Mouse (Mus musculus): ENCODE data around the gene Zbtb16. TPM values are rescaled to one million over a fixed set of nuclear protein-coding genes. Genes with fewer than 3 reads are reported as not detected.
A peak's percentile ranks its signal among the peaks of the same experiment; 100 is the strongest.

Zbtb16 gene
- polyA plus RNA-seq, 1 experiment from 2014 or later, result 0.77 TPM

DNA sequence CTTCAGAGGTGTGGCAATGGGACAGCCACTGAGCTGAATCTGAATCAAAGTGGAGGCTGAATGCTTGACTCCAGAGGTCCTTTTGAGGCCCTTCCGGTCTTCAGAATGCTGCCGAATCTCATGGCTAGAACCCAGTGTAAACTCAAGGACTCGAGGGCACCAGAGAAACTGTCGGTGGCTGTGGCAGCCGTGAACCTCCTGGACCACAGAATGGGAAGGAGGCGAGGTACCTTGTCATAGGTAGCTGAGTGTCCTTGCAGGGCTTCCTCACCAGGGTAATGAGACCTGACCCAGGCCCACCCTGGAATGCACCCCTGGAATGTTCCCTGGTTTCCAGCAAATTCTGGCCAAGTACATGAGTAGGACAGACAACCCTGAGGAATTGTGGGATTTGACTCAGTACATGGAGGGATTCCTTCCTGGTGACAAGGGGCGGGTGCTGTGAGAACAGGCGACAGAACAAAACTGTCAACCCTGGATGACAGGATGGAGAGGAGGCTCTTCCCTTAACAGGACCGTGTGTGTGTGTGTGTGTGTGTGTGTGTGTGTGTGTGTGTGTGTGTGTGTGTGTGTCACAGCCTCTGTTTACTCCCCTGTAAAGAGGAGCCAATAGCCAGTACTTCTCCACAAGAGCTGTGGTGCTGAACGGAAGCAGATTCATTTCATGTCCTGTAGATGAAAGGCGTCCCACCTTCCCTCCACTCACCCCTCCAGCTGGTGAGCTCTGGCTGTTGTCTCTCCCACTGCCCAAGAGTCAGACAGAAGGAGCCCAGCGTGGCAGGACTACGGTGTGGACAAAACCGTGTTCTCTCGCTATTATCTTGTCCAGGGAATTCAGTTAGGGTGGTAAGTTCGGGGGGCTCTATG lies 189.0 kb downstream of the Zbtb16 start:
- Histone ChIP-seq H3K4me2 (no peak overlapping the region), H3K27ac (no peak overlapping the region), H3K36me3 (no peaks in the 10 kb centered on the region), H3K4me1 (replicated peaks) (peaks cover 25% of the 10 kb centered on the region), H3K27me3 (peaks cover 16% of the 10 kb centered on the region), H3K4me3 (replicated peaks) (no peak overlapping the region), H3K9me3 (replicated peaks) (peaks cover 7% of the 10 kb centered on the region), H3K9ac (no peak overlapping the region)
- ATAC-seq (ENCODE audit: low read depth) (no peak), DNase-seq (no peak)
- 65% methylated on average over 16 of the region's 16 CpGs for WGBS (ENCODE audit: insufficient replicate concordance)

DNA sequence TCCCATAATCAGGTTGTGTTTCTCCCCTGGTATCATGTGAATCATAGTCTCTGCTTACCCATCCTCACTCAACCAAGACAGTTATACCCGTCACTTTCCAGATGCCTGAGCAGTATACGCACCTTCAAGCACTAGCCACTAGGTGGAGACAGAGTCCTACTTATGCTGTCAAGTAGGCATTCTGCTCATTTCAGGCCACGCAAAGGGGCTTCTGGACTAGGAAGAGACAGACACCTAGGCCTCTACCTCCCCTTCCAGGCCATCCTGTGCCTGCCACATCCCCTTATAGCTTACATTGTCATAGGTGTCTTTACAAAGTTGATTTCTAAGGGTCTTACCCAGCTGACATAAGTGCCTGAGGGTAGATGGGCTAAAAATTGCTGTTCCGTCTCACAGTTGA lies 189.8 kb downstream of the Zbtb16 start:
- no peak overlapping the region for H3K4me3 ChIP-seq (replicated peaks)
- 23% methylated on average over 4 of the region's 4 CpGs for WGBS (ENCODE audit: insufficient replicate concordance)
- peak; percentile 40 for DNase-seq
- peaks cover 16% of the 10 kb centered on the region for H3K27me3 ChIP-seq
- no peak overlapping the region for H3K9ac ChIP-seq
- no peak for ATAC-seq (ENCODE audit: low read depth)
- peaks cover 25% of the 10 kb centered on the region for H3K4me1 ChIP-seq (replicated peaks)
- peaks cover 7% of the 10 kb centered on the region for H3K9me3 ChIP-seq (replicated peaks)
- H3K4me2 ChIP-seq, result no peak overlapping the region
- H3K36me3 ChIP-seq, result no peaks in the 10 kb centered on the region
- H3K27ac ChIP-seq, result no peak overlapping the region

DNA sequence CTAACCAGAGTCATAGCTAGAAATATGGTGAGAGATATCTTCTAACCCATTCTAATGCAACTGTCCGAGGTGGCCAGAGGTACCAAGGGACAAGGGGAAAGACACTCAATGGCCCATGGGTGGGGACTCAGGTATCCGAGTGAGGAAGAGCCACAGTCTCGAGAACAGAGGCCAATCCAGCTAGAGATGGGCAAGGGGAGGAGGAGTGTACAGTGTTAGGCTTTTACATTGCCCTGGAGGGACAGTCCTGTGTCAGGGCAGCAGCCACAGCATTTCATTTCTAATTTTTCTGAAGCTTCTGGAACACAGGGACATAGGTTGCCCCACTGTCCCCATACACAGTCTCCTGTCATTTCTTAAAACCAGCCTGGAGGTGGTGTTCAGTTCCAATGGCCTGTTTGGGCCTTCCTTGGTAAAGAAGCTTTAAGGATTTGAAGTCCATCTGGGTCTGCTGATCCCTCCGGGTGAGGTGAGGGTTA lies 190.3 kb downstream of the Zbtb16 start:
- H3K4me2 ChIP-seq, result no peak overlapping the region
- H3K9me3 ChIP-seq (replicated peaks), result peaks cover 7% of the 10 kb centered on the region
- no peak for ATAC-seq (ENCODE audit: low read depth)
- peaks cover 25% of the 10 kb centered on the region for H3K4me1 ChIP-seq (replicated peaks)
- WGBS (ENCODE audit: insufficient replicate concordance), result 45% methylated on average over 4 of the region's 4 CpGs
- no peak overlapping the region for H3K9ac ChIP-seq
- no peak overlapping the region for H3K4me3 ChIP-seq (replicated peaks)
- no peaks in the 10 kb centered on the region for H3K36me3 ChIP-seq
- no peak overlapping the region for H3K27ac ChIP-seq
- no peak for DNase-seq
- H3K27me3 ChIP-seq, result peaks cover 16% of the 10 kb centered on the region

DNA sequence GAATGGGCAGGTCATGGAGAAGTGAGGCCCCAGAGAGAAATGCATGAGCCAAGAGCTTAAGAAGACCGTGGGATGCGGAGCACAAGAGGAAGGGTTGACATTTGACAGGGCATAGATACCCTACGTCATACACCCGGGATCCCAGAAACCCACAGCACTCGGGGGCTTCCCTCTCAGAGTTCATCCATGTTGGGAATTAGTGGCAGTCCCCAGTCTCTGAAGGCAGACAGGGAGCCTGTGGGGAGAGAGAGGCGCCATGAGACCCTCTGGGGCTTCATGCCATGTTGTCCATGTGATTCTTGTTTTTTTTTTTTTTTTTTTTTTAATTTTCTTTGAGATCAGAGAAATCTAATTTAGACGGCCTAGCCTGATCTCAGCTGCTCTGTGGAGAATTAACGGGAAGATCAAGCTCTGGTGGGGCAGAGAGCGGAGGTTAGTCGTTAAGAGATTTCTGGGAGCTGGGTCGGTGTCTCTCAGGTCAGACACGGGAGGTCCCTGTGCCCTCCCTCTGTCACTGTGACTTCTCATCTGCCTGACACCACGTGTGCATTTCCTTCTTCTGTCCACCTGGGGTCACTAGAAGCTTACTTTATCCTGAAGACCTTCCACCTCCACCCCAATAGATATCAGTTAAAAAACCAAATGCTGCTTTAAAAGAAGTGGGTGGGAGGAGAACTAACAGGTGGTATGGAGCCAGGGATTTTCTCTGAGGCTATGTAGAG lies 190.9 kb downstream of the Zbtb16 start:
- no peak overlapping the region for H3K4me3 ChIP-seq (replicated peaks)
- no peak overlapping the region for H3K9ac ChIP-seq
- peaks cover 7% of the 10 kb centered on the region for H3K9me3 ChIP-seq (replicated peaks)
- WGBS (ENCODE audit: insufficient replicate concordance), result 39% methylated on average over 13 of the region's 13 CpGs
- no peak overlapping the region for H3K27ac ChIP-seq
- H3K4me1 ChIP-seq (replicated peaks), result peaks cover 20% of the 10 kb centered on the region
- no peaks in the 10 kb centered on the region for H3K36me3 ChIP-seq
- peaks cover 16% of the 10 kb centered on the region for H3K27me3 ChIP-seq
- no peak overlapping the region for H3K4me2 ChIP-seq
- no peak for ATAC-seq (ENCODE audit: low read depth)
- DNase-seq, result no peak

DNA sequence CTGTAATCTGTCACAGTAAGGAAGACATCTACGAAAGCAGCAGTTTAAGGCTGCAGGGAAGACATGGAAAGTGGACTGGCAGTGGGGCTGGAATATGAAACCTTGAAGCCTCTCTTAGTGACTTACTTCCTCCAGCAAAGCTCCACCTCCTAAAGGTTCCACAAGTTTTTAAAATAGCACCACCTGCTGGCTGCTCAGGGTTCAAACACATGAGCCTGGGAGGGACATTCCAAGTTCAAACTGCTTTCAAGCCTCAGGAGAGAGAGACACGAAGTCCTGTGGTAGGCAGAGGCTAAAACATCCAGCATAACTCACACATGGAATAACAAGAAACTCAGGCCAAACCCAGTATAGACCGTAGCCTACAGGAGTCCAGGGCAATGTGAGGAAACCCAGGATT lies 191.6 kb downstream of the Zbtb16 start:
- Histone ChIP-seq H3K36me3 (no peaks in the 10 kb centered on the region), H3K4me3 (replicated peaks) (no peak overlapping the region)

DNA sequence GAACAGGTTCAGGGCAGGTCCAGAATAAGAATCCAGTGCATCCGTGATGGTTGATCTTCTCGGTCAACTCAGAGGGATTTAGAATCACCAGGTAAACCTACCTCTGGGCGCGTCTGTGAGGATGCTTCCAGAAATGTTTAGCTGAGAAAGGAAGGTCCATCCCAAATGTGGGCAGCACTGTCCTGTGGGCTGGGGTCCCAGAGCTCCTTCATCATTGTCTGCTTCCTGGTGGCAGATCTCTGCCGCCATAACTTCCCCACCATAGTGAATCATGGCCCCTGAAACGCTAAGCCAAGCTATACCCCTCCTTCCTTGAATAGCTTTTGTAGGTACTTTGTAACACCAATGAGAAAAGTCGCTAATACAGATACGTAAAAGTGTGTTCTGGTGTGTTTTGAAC lies 194.4 kb downstream of the Zbtb16 start:
- H3K4me2 ChIP-seq, result no peak overlapping the region
- H3K9ac ChIP-seq, result no peak overlapping the region
- H3K4me3 ChIP-seq (replicated peaks), result no peak overlapping the region
- DNase-seq (no peak), ATAC-seq (ENCODE audit: low read depth) (no peak)
- H3K36me3 ChIP-seq, result no peaks in the 10 kb centered on the region
- no peak overlapping the region for H3K27ac ChIP-seq
- 73% methylated on average over 8 of the region's 8 CpGs for WGBS (ENCODE audit: insufficient replicate concordance)
- H3K9me3 ChIP-seq (replicated peaks), result peaks cover 7% of the 10 kb centered on the region
- peaks cover 13% of the 10 kb centered on the region; the same call in 1 of the 2 replicates for H3K27me3 ChIP-seq
- H3K4me1 ChIP-seq (replicated peaks), result no peaks in the 10 kb centered on the region

More for the DNA sequence above, 191.6 kb downstream of the Zbtb16 start:
- Histone ChIP-seq H3K27me3 (peaks cover 18% of the 10 kb centered on the region), H3K4me1 (replicated peaks) (peaks cover 13% of the 10 kb centered on the region), H3K4me2 (no peak overlapping the region), H3K27ac (no peak overlapping the region), H3K9me3 (replicated peaks) (peaks cover 7% of the 10 kb centered on the region), H3K9ac (no peak overlapping the region)
- DNase-seq, result no peak
- no peak for ATAC-seq (ENCODE audit: low read depth)
- 67% methylated on average over 3 of the region's 3 CpGs for WGBS (ENCODE audit: insufficient replicate concordance)

DNA sequence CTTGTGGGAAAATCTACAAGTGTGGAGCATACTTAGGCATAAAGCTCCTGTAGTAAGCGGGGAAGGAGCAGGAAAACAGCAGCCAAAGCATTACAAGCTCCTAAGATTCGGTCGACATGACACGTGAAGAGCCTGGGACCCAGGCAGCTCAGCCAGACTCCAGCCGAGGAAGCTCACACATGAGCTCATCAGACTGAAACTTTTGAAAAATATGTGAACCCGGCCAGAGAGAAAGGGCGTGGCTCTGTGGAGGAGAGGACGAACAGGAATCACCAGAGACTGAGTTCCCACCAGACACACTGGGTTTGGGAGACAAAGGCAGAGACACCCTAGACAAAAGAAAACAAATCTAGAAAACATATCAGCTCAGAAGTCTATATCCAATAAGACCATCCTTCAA lies 195.1 kb downstream of the Zbtb16 start:
- DNase-seq (no peak), ATAC-seq (ENCODE audit: low read depth) (no peak)
- Histone ChIP-seq H3K4me1 (replicated peaks) (no peaks in the 10 kb centered on the region), H3K9me3 (replicated peaks) (peaks cover 7% of the 10 kb centered on the region), H3K36me3 (no peaks in the 10 kb centered on the region), H3K9ac (no peak overlapping the region), H3K4me3 (replicated peaks) (no peak overlapping the region), H3K27ac (no peak overlapping the region), H3K27me3 (peaks cover 19% of the 10 kb centered on the region; the same call in 1 of the 2 replicates), H3K4me2 (no peak overlapping the region)
- 68% methylated on average over 8 of the region's 8 CpGs for WGBS (ENCODE audit: insufficient replicate concordance)

DNA sequence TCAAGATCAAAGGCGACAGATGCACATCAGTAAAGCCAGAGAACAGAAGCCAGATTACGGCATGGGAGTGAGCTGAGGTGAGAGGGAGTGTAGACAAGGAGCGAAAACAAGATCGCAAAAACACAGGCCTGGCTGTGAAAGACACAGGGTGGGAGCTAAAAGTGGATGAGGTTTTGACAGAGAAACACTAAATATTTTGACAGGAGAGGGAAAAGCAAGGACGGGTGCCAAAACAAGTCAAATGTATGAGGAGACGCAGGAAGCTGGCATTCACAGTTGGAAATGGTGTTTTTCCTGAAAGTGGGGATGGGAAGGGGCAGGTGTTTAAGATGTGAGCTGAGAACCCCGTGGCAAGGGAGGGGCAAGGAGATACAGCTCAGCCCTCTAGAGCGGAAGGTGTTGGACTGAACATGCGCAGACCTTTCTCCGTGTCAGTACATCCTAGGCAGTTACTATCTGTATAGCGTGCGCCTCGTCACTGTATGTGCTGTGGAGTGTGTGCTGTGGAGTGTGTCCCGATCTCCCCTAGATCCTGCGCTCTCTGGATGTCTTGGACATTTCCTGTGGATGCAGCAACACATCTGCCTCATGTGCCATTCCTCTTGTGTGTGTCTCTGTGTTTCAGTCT lies 197.7 kb downstream of the Zbtb16 start:
- no peak overlapping the region for H3K4me2 ChIP-seq
- no peak overlapping the region for H3K27ac ChIP-seq
- H3K9me3 ChIP-seq (replicated peaks), result no peaks in the 10 kb centered on the region
- 55% methylated on average over 15 of the region's 15 CpGs for WGBS (ENCODE audit: insufficient replicate concordance)
- ATAC-seq (ENCODE audit: low read depth), result no peak
- H3K36me3 ChIP-seq, result no peaks in the 10 kb centered on the region
- no peak overlapping the region for H3K9ac ChIP-seq
- no peaks in the 10 kb centered on the region for H3K4me1 ChIP-seq (replicated peaks)
- no peak for DNase-seq
- H3K4me3 ChIP-seq (replicated peaks), result no peak overlapping the region
- peaks cover 24% of the 10 kb centered on the region; the same call in 1 of the 2 replicates for H3K27me3 ChIP-seq

DNA sequence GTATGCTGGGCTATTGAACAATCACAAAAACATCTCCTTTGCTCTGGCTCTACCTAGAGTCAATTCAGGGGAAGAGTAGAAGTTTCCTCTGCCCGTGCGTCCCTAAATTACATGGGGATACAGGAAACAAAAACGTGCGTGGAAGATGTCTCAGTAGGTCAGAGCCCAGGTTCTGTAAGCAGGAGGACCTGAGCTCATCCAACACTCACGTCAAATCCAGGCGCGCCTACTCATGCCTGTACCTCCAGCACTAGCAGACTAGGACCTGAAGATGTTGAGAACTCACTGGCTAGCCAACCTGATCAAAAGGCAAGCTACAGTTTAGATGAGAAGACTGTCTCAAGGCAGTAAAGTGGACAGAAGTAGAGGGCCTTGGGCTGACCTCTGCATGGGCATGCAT lies 198.9 kb downstream of the Zbtb16 start:
- Histone ChIP-seq H3K36me3 (no peaks in the 10 kb centered on the region), H3K9ac (no peak overlapping the region), H3K27me3 (peaks cover 24% of the 10 kb centered on the region; the same call in 1 of the 2 replicates), H3K4me2 (no peak overlapping the region), H3K27ac (no peak overlapping the region), H3K9me3 (replicated peaks) (no peaks in the 10 kb centered on the region), H3K4me3 (replicated peaks) (no peak overlapping the region), H3K4me1 (replicated peaks) (no peaks in the 10 kb centered on the region)
- ATAC-seq (ENCODE audit: low read depth) (no peak), DNase-seq (no peak)
- 69% methylated on average over 7 of the region's 7 CpGs for whole genome bisulfite sequencing (ENCODE audit: insufficient replicate concordance)

DNA sequence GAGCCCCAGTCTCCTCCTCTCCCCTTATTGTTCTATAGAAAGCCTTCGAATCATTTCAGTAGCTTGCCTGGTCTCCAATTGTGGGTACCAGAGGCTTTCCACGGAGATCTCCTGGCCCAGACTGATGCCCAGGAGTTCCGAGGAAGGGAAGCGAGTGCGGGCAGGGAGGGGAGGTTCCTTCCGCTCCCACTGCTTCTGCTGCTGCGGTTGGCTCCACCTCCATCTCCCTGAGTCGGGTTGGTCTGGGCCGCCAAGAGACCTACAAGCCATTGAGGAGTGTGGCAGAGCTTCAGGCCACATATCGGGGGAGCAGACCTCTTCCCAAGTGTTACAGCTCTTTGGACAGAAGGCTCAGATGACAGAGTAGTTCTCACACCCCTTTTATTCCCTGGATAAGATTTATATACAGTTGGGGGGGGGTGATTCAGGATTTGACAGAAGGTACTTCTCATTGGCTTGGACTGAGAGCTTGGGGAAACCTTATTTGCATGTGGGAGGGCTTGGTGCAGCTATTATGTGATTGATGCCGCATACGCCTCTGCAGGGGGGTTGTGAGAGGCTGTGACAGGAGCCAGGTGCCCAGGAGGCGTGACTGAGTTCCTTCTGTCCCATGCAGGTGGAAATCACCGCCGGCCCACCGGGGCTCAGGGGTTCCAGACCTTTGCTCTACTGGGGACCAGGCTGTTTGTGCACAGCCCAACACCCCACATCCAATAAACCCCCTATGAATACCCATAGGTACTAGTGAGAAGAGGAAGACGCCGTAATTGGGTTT lies 200.3 kb downstream of the Zbtb16 start:
- Histone ChIP-seq H3K4me2 (no peak overlapping the region), H3K27me3 (peaks cover 24% of the 10 kb centered on the region; the same call in 1 of the 2 replicates), H3K27ac (no peak overlapping the region), H3K36me3 (no peaks in the 10 kb centered on the region), H3K9ac (no peak overlapping the region), H3K4me1 (replicated peaks) (no peaks in the 10 kb centered on the region), H3K4me3 (replicated peaks) (no peak overlapping the region), H3K9me3 (replicated peaks) (no peaks in the 10 kb centered on the region)
- ATAC-seq (ENCODE audit: low read depth) (no peak), DNase-seq (no peak)
- 23% methylated on average over 18 of the region's 18 CpGs for WGBS (ENCODE audit: insufficient replicate concordance)
